Mouse (Mus musculus) mature B cell (primary cell): ENCODE measurements around the gene Zmynd8.

Source experiments
- in situ Hi-C: fragments of 300-500 bp; cut with MboI; formaldehyde crosslinking; loops from 2 replicates; pipeline ENCODE4 v1.14.3; 2019

Gene Zmynd8

DNA sequence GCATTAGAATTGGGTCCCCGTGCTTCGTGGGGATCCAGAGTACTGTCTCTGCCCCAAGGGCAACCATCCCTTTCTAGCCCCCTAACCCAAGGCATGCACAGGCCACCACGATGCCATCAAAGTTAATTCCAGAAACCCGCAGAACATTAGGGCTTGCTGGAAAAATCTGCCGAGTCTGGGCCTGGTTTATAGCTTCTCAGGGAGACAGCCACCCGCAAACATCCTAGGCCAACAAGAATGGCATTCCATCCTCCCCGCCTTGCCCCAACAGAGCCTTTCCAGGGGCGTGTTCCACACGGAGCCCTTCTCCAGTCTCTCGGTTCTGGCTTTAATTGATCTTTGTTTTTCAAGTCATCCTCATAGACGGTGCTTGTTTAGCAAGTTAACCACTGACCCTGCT, 150.4 kb downstream of the Zmynd8 start:
- in situ Hi-C loops = no loop called here

DNA sequence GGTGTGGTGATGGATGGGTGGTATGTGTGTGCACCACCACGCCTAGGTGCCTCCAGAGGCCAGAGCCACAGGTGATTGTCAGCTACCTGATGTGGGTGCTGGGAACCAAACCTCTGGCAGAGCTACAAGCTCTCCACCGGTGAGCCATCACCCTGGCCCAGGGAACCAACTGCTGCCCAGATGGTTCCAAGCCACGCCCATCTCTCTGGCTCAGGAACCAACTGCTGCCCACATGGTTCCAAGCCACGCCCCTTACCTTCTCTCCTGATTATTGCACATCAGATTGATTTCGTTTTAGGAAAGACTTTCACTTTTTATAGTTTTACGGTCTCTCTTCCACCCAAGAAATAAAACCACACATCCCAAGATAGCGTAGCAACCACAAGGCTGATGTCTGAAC, 150.8 kb downstream of the Zmynd8 start:
- in situ Hi-C loops = no loop called here

DNA sequence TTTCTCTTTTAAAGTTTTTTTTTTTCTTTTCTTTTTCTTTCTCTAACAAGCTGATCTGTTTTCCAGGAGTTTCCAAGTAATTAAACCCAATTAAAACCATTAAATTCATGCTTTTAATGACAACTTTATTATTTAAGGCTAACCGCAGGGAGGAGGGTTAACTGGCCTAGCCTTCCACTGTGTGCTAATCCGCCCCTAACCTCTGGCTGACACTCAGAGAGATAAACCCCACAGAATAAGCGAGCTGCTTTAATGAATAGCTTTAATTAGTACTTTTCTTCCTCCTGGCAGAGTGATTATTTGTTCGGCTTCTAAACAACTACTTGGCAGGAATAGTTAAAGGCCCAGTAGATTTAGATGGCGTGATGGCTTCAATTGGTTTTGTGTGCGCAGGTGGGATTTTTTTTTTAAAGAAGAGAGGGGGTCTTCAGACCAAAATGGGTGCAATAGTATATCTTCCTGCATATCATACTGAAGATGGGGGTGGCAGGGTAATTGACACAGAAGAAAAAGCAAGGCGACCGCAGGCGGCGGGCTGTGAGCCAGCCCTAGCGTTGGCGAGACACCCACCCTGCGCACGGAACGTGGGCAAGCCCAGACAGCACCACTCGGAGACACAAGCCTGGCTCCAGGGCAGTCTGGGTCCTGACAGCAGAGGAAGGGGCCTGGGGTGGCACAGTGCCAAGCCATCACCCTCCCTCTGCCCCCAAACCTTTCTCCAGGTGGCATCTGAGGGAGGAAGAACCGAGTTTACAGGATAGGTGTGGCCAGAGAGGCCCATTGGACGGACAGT, 153.3 kb downstream of the Zmynd8 start:
- in situ Hi-C loops = no loop called here

DNA sequence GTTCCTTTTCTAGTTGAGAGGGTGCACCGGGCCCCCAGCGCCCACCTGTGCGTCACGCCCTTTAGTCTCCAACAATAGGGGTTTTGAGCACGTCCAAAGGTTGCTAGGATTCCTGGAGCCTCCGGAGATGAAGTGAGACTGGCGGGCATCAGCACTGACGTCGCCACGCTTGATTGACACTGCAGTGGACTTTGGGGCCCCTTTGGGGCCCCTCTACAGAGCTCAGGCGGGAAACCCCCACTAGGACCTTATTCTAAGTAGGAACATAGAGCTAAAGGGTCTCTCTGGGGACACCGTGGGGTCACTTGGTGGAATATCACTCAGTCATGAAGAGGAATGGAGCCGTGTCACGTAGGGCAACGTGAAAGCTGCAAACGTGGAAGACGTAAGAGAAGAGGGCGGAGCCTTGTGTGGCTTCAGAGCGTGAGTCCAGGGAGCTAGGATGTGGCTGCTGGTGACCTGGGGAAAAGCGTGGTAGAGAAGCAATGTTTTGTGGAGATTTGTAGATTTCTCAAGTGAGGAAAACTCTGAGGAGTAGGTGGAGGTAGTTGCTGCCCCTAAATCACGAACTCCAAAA, 156.5 kb downstream of the Zmynd8 start:
- in situ Hi-C loops = no loop called here

DNA sequence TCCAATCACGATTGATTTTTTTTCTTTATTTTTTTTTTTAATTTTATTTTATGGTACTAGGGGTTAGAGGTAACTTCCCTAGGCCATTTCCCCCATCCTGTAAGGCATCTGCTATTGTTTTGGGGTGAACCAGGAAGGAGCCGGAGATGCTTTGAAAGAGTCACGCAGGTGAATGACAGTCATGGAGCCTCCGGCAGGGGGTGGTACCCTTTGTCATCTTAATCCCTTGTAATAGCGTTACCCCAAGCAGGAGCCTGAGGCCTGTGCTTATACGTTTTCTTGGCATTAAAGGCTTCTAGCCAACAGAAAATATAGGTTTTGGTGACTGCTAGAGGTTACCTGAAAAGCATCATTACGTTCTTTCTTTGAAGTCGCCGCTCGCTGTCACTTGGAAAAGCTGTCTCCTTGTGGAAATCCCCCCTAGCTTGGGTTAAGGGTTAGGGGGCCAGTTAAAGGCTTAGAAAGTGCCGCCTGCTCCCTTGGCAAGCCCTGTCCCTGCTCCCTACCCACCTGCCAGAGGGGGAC, 157.2 kb downstream of the Zmynd8 start:
- in situ Hi-C loops = no loop called here

DNA sequence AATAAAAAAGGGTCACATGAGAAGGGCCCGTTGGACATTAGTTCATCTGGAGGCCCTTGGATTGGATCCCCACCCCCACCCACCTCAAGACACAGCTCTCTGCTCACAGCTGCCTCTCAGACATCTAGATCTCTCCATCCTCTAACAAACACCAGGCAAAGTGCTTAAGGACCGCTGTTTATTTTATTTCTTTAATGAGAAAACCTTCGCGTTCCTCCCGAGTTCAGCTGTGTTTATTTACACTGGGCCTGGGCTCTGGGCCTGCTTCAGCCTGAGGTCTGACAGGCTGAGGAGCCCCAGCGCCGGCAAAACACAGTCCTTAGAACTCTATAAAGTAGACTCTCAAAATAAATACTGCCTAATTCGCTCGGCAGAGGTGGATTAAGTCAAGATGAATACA, 157.8 kb downstream of the Zmynd8 start:
- in situ Hi-C loops = no loop called here

DNA sequence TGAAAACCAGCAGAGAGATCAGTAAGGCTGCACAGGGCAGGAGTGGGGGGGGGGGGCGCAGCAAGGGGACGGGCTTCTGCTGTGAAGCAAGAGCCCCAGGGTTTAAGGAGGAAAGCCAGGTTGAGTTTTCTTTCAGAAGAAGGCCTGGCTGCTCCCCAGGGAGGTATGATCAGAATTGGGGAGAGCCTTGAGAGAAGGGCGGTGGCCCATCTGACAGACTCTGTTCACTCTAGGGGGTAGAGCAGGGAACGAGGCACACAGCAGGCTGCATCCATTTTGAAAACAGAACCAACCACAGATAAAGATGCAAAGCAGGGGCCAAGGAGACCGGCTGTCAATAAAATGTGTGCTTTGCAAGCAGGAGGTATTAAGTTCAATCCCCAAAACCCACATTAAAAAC, 158.4 kb downstream of the Zmynd8 start:
- in situ Hi-C loops = no loop called here

DNA sequence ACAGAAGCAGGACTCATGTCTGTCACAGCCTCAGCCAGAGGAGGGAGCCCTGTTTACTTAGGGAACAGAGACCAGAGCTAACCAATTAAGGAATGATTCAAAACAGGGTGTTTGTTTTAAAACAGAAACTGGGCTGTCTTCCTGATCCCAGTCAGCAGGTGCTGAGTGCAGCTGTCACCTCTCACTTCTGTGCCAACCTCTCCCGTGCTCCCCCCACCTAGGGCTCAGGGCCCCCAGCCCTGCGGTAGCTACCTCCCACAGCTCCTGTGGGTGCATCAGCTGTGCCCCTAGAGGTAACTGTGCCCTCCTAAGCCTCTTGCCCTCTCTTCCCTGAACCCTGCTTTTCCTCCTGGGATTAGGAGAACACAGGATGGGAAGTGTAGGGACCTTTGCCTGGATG, 162.5 kb downstream of the Zmynd8 start:
- in situ Hi-C loops = no loop called here
